Mouse (Mus musculus) embryo, embryonic 10.5 days (tissue): ENCODE results near the gene Sh3glb2.

Source experiments
- DNase-seq: peaks from one replicate; pipeline ENCODE4 v3.0.0-alpha.2; 2015; ENCODE audit warnings: low spot score

The Sh3glb2 gene

DNA sequence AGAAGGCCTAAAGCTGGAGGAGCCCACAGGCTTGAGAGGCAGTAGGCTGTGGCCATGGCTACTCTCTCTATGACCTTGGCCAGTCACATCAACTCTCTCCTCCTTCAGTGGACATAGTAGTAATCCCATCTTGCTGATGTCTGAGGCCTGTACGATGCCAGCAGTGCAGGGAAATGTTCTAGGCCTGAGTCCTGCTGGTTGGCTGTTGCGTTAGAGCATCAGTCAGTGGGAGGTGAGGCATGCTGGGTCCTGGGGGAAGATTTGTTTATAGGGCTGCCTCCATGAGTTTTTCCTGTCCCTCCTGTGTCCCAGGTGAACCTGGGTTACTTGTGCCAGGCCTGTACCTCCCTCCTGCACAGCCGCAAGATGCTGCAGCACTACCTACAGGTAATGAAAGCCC, 17.1 kb downstream of the Sh3glb2 start:
- DNase-seq, result no peak

DNA sequence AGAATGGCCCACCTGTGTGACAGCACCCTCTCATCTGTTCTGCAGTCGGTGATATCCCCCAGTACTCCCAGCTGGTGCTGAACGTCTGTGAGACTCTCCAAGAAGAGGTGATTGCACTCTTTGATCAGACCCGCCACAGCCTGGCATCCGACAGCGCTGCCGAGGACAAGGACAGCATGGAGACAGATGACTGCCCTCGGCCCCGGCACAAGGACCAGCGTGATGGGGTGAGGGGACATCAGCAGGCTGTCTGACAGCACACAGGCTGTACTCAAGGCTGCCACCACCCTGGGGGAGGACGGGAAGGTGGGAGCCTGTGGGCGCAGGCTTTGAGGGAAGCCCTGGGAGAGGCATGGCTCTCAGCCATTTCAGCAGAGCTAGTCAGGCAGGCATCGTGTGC, 22.0 kb downstream of the Sh3glb2 start:
- no peak for DNase-seq

GRCm38 (mm10) chr2:30336174-30336915, 22.8 kb downstream of the Sh3glb2 start:
- DNase-seq, result no peak

GRCm38 (mm10) chr2:30335324-30335723, 23.8 kb downstream of the Sh3glb2 start:
- DNase-seq, result no peak

- no peak for DNase-seq
Measured at GRCm38 (mm10) chr2:30328791-30329190, 30.3 kb downstream of the Sh3glb2 start.

DNA sequence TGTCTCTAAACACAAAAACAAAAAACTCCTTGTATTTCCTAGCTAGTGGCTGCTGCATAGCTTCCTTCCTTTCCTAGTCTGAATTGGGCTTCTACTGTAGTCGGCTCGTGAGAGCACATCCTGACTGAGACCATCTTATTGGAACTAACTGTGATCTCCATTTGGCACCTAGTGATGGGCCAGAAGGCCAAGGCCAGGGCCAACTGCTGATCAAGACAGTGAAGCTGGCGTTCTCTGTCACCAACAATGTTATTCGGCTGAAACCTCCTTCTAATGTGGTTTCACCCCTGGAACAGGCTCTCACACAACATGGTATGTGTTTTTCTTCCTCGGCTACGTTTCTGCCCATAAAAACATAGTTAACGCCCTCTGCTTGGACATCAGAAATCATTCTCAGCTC, 31.9 kb downstream of the Sh3glb2 start:
- DNase-seq, result no peak

DNA sequence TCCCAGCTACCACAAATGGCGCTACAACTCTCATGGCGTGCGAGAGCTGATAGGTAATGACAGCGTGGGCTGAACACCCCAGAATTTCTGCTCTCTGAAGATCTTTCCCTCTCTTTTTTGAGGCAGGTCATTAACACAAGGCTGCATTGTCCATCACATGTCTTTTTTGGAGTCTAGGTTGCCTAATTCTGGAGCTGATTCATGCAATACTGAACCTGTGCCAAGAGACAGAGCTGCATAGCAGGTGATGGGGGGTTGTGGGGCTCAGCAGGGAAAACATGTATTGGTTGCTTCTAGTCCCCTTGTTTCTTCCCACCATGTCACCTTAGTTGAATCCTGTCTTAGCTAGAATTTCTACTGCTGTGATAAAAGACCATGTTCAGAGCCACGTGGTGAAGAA, 33.8 kb downstream of the Sh3glb2 start:
- no peak for DNase-seq

- no peak for DNase-seq
Measured at GRCm38 (mm10) chr2:30323111-30323510, 36.0 kb downstream of the Sh3glb2 start.

DNA sequence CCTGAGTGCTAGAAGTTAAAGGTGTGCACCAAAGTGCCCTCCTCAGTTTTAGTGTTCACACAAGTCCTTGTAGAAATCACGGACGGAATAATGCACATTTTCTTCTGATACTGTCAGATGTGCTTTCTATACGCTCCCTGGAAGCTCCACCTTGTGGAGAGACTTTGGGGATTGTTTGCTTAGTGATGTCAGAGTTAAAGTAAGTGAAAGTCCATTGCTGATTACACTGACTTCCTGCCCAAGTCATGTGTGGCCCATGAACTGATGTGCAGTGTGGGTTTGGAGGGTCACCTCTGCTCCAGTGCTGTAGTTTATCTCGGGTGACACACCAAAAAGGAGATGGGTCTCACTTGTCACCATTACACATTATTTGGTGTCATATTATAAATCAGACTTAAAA, 39.9 kb downstream of the Sh3glb2 start:
- DNase-seq, result no peak

DNA sequence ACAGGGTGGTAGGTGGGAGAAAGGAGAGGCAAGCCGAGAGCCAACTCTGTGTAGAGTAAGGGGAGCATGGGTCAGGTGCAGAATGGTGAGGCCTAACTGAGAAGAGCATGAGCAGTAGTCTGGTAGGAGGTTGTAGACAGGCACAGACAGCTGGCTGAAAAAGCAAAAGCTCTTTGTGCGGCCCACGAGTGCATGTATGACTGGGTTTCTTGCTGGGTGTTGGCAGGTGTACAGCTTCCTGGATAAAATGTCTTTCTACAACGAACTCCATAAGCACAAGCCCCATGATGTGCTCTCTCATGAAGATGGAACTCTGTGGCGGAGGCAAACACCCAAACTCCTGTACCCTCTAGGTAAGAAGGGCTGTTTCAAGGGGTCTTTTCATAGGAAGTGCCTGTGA, 42.2 kb downstream of the Sh3glb2 start:
- DNase-seq, result no peak

GRCm38 (mm10) chr2:30316136-30316535, 43.0 kb downstream of the Sh3glb2 start:
- DNase-seq, result peak; percentile 6

DNA sequence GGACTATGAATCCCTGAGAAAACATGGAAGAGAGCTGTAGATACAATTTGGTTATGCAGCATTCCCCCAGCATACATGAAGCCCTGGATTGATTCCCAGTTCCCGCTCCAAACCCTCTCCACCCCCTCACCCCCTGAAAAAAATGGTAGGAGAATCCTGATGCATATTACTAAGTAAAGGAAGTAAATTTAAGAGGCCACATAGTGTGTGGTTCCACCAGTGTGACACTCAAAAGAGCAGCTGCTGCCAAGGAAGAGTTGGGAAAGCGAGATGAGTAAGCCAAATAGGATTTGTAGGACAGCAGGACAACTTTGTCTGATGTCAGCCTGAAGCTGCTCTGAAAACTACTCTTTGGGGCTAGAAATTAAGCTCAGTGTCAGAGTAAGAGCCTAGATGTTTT, 47.7 kb downstream of the Sh3glb2 start:
- DNase-seq, result no peak

- no peak for DNase-seq
Measured at GRCm38 (mm10) chr2:30309351-30309750, 49.8 kb downstream of the Sh3glb2 start.

GRCm38 (mm10) chr2:30306087-30306486, 53.0 kb downstream of the Sh3glb2 start:
- no peak for DNase-seq

DNA sequence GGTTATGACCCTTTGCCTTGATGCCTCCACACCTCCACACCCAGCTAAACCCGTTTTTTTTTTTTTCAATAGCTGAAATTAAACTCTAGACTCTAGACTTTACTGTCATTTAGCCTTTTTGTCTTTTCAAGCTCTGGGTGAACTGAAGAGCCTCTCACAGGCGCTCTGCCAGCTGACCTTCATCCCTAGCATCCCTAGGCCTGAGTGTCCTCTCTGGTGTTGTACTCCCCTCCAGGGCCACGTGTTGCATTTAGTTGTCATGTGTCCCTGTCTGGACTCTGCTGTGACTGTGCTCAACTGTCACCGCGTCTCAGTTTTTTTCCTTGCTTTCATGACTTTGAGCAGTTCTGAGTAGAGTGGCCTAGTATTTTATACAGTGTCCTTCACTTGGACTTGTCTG, 59.2 kb downstream of the Sh3glb2 start:
- DNase-seq, result no peak

GRCm38 (mm10) chr2:30299525-30299924, 59.6 kb downstream of the Sh3glb2 start:
- DNase-seq, result peak; percentile 6
